Mouse (Mus musculus) heart, embryonic 14.5 days (tissue): ENCODE measurements around the gene Hnrnpul1. TPM values are rescaled to one million over a fixed set of nuclear protein-coding genes. Genes with fewer than 3 reads are reported as not detected.
"Not testable (repeated sequence)": the region's sequence is repeated elsewhere in the genome, so short reads cannot be mapped to it uniquely, and the experiment has no call there.

ENCODE experiments used
- ATAC-seq: fragments of 200-750 bp; cut with Nextera tagmentation; 2 replicates; pipeline ENCODE4 v1.8.0; 2017; ENCODE audit warnings: low read depth, moderate TSS enrichment; ENCODE audit not compliant: insufficient number of reproducible peaks, insufficient read depth, low FRiP score
- H3K27ac ChIP-seq, 2 experiments: fragments of 200-500 bp in 1 of 2; fragments of 300-500 bp in 1 of 2; sonication (generic) in 1 of 2; replicated peaks in 1 of 2; 2 replicates each; pipeline ENCODE4 v1.5.1; 2012 to 2014; ENCODE audit warnings: low read depth in 2 of 2, low read length in 2 of 2, control low read depth in 1 of 2, mild to moderate bottlenecking in 1 of 2, mixed read lengths in 1 of 2; ENCODE audit not compliant: control insufficient read depth in 1 of 2, insufficient read depth in 1 of 2
- H3K27me3 ChIP-seq: fragments of 300-500 bp; sonication (generic); 2 replicates; pipeline ENCODE4 v1.6.1; 2014; ENCODE audit warnings: mild to moderate bottlenecking, low read length, control low read depth; ENCODE audit not compliant: control insufficient read depth, insufficient read depth
- H3K36me3 ChIP-seq: fragments of 300-500 bp; sonication (generic); 2 replicates; pipeline ENCODE4 v1.6.1; 2014; ENCODE audit warnings: mild to moderate bottlenecking, control low read depth, low read length, mixed read lengths; ENCODE audit not compliant: control insufficient read depth, insufficient read depth
- H3K4me1 ChIP-seq, 2 experiments: fragments of 200-500 bp in 1 of 2; fragments of 300-500 bp in 1 of 2; sonication (generic) in 1 of 2; 2 replicates each; pipeline ENCODE4 v1.6.1; 2012 to 2014; ENCODE audit warnings: low read length in 2 of 2, control low read depth in 1 of 2, mixed read lengths in 1 of 2; ENCODE audit not compliant: control insufficient read depth in 2 of 2, insufficient read depth in 2 of 2
- H3K4me2 ChIP-seq: fragments of 300-500 bp; sonication (generic); 2 replicates; pipeline ENCODE4 v1.6.1; 2014; ENCODE audit warnings: mild to moderate bottlenecking, low read length
- H3K4me3 ChIP-seq, 2 experiments: fragments of 200-500 bp in 1 of 2; fragments of 300-500 bp in 1 of 2; sonication (generic) in 1 of 2; 2 replicates each; pipeline ENCODE4 v1.5.1; 2012 to 2014; ENCODE audit warnings: low read length in 2 of 2, mild to moderate bottlenecking in 2 of 2, control low read depth in 1 of 2, low read depth in 1 of 2, moderate library complexity in 1 of 2; ENCODE audit not compliant: control insufficient read depth in 1 of 2, insufficient read depth in 1 of 2
- H3K9ac ChIP-seq: fragments of 300-500 bp; sonication (generic); 2 replicates; pipeline ENCODE4 v1.6.1; 2014; ENCODE audit warnings: mild to moderate bottlenecking, low read length
- H3K9me3 ChIP-seq: fragments of 300-500 bp; sonication (generic); 2 replicates; pipeline ENCODE4 v1.6.1; 2016; ENCODE audit warnings: low read length, control low read depth; ENCODE audit not compliant: control insufficient read depth
- WGBS: fragments of 180-500 bp; shearing (Covaris S2); extraction: QIAGEN DNeasy Blood & Tissue Kit; methylation state at CpG from one replicate; pipeline ENCODE4 v1.1.7; 2014; 5-methylcytosine and 5-hydroxymethylcytosine counted together
- polyA plus RNA-seq: library from polyadenylated mRNA; unstranded; fragments of >200 nt; fragmentation: Nextera tagmentation; extraction: Ambion mirVana; gene quantifications from 2 replicates; pipeline ENCODE4 v1.2.1, GENCODE M21; 2014

The Hnrnpul1 gene
- polyA plus RNA-seq, 1 experiment from 2014 or later: 50.9 TPM

DNA sequence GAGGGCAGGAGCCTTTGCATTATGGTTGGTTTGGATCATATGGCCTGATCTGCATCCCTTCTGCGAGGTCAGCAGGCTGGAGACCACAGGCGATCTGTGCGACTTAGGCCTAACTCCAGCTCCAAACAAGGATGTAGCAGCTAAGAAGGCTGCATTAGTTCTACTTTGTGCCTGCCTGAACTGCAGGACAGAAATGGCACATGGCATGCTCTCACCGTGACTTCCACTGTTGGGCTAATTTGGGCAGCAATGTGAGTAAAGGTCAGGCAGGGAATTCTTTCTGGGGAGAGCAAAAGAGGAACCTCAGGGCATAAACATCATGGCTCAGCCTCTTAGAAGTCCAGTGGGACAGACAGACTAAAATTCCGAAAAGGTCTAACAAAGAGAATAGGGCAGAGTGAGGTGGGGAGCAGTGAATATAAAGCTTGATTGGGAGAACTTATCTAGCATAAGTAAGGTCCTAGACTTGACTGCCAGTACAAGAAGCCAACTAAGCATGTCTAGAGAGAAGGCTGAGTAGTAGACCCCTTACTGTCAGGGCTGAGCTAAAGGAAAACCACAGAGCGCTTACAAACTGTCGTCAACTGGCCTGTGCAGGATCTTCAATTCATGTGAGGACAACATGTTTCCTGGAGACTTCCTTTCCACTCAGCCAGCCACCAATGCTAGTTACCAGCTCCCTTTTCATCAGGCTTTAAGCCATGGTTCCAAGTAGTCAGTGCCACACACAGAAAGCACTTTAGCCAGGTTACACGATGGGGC is 23.1 kb downstream of the Hnrnpul1 start:
- H3K27me3 ChIP-seq: no peaks in the 10 kb centered on the region
- H3K36me3 ChIP-seq: peaks cover 98% of the 10 kb centered on the region
- 0 out of 4 replicates have a peak overlapping the region, but pooled peaks have one; percentile 19 for H3K27ac ChIP-seq
- H3K4me1 ChIP-seq: peaks cover 0 to 3% of the 10 kb centered on the region in 2 experiments; a peak in 1 of 4 replicates
- H3K4me2 ChIP-seq: no peak overlapping the region
- ATAC-seq: no peak
- no peaks in the 10 kb centered on the region for H3K9me3 ChIP-seq
- H3K4me3 ChIP-seq: no peak overlapping the region
- 70% methylated on average over 8 of the region's 8 CpGs for WGBS
- no peak overlapping the region for H3K9ac ChIP-seq

DNA sequence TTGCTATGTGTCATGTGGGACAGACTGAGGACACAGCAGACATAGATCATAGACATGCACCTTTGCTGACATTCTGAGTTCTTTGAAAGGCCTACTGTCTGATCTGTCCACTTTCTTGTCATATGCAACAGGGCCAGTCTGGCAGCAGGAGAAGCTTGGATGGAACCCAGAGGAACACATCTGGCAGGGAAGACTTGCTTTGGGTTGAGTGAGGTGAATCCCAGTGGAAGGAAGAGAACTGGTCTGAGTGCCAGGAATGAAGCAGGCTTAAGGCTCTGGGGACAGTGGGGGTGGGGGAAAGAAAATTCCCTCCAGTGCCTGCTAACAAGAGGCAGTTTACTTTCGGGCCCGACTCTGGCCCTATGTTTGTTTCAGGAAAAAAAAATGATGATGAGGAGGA is 24.7 kb downstream of the Hnrnpul1 start:
- H3K36me3 ChIP-seq: peaks cover 98% of the 10 kb centered on the region
- 90% methylated on average over 2 of the region's 2 CpGs for WGBS
- no peak for ATAC-seq

DNA sequence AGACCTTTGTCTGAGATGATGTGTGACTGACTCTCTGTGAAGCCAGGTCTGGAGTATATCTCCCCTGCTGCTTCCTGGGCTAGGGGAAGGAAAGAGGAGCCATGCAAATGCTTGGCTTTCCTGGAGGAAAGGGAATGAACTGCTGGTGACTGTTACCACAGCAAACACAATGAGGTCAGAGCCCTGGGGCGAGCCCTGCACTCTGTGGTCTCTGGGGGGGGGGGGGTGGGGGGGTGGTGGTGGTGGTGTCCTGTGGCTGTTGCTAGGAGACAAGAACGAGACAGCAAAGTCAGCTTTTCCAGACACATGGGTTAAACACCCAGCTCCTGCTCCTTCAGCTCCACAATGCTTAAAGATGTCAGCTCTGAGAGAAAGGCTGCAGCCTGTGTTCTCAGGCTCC is 25.2 kb downstream of the Hnrnpul1 start:
- H3K36me3 ChIP-seq: peaks cover 98% of the 10 kb centered on the region
- H3K4me3 ChIP-seq: no peak overlapping the region
- no peak overlapping the region for H3K9ac ChIP-seq
- no peak overlapping the region for H3K4me2 ChIP-seq
- ATAC-seq: no peak
- H3K27me3 ChIP-seq: no peaks in the 10 kb centered on the region
- H3K4me1 ChIP-seq: peaks cover 0 to 3% of the 10 kb centered on the region in 2 experiments; a peak in 1 of 4 replicates
- WGBS: 43% methylated on average over 2 of the region's 2 CpGs
- no peaks in the 10 kb centered on the region for H3K9me3 ChIP-seq
- no peak overlapping the region for H3K27ac ChIP-seq

More for the DNA sequence above, 24.7 kb downstream of the Hnrnpul1 start:
- Histone ChIP-seq H3K9me3 (no peaks in the 10 kb centered on the region), H3K27me3 (no peaks in the 10 kb centered on the region), H3K4me2 (no peak overlapping the region), H3K9ac (no peak overlapping the region), H3K4me3 (no peak overlapping the region), H3K27ac (no peak overlapping the region), H3K4me1 (peaks cover 0 to 3% of the 10 kb centered on the region in 2 experiments; a peak in 1 of 4 replicates)

DNA sequence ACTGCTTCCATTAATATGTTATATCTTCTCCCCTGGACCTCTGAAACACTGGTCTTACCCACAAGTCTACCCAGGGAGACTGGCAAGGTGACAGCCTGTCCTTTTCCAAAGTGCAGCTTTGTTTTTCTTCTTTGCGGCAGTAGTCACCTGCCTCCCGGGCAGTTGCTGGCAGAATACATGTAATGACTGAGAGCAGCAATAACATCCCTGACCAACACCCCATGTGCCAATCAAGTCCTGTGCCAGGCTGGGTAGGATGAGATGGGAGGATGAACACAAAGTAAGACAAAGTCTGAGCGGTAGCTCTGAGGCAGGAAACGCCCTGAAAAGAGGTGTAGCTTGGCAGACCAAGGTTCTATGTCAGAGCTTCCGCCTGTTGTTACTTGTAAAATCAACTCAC is 26.8 kb downstream of the Hnrnpul1 start:
- Histone ChIP-seq H3K4me2 (no peak overlapping the region), H3K4me1 (peaks cover 0 to 3% of the 10 kb centered on the region in 2 experiments; a peak in 1 of 4 replicates), H3K4me3 (no peak overlapping the region), H3K9me3 (no peaks in the 10 kb centered on the region), H3K36me3 (peaks cover 98% of the 10 kb centered on the region), H3K27me3 (no peaks in the 10 kb centered on the region), H3K27ac (no peak overlapping the region), H3K9ac (no peak overlapping the region)
- WGBS: 88% methylated on average over 5 of the region's 5 CpGs
- ATAC-seq: no peak

DNA sequence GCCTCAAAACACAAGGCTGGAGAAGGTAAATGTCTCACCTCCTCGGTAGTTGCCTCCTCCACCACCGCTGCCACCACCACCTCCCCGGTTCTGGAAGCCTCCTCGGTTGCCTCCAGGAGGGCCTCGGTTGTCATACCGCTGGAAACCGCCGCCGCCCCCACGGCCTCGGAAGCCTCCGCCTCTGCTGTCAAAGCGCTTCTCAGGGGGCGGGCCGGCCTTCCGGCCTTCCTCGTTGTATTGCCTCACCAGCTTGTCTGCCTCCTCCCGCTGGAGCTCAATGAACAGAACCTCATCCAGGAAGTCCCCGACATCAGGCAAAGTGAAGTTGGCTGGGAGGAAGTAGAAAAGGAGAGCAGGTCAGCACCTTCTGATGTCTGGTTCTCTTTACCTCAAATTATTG is 28.7 kb downstream of the Hnrnpul1 start:
- Histone ChIP-seq H3K27ac (no peak overlapping the region), H3K9ac (no peak overlapping the region), H3K4me2 (no peak overlapping the region), H3K9me3 (no peaks in the 10 kb centered on the region), H3K4me1 (no peaks in the 10 kb centered on the region), H3K4me3 (no peak overlapping the region), H3K27me3 (no peaks in the 10 kb centered on the region), H3K36me3 (peaks cover 100% of the 10 kb centered on the region)
- no peak for ATAC-seq
- 82% methylated on average over 19 of the region's 19 CpGs for WGBS

DNA sequence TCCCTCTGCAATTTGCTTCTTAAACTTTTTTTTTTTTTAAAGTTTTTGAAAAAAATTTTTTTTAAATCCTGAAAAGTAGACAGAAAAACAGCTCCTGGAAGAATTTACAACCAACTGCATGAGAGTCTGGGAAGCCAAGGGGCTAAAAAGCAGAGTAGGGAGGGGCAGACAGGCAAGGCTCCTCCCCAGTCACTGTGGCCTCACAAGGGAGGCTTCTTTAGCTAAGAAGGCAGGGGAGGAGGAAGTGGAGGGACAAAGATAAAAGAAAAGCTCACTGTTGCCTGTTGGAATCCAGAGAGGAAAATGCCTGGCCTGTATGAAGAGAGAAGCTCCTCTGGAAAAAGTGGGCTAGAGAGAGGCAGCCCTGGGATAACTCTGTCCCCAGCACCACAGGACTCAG is 32.8 kb downstream of the Hnrnpul1 start:
- H3K27me3 ChIP-seq, H3K27ac ChIP-seq, ATAC-seq: not testable (repeated sequence)

DNA sequence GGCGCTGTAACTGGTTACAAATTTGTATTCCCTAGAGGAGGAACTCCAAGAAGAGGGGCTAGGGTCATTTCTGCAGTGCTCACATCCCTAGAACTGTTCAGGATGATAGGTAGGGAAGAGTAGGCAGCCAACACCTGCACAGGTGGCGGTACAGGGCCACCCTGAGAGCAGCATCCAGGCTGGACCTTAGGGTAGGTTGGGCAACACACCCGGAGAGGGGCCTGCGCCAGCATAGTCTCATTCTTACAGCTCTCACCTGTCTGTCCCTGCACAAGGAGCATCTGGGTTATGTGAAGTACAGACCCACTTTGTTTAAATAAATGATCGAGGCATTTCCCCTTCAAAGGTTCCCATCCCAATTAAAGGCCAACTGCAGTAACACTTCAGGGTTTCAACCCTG is 33.8 kb downstream of the Hnrnpul1 start:
- H3K27ac ChIP-seq: no peak overlapping the region
- no peak overlapping the region for H3K4me3 ChIP-seq
- H3K4me1 ChIP-seq: peaks cover 5 to 15% of the 10 kb centered on the region in 2 experiments; a peak in 3 of 4 replicates
- no peak for ATAC-seq
- H3K9me3 ChIP-seq: no peaks in the 10 kb centered on the region
- peaks cover 70% of the 10 kb centered on the region for H3K36me3 ChIP-seq
- WGBS: 87% methylated on average over 5 of the region's 5 CpGs
- no peak overlapping the region for H3K4me2 ChIP-seq
- no peaks in the 10 kb centered on the region for H3K27me3 ChIP-seq
- H3K9ac ChIP-seq: no peak overlapping the region

More for the DNA sequence above, 32.8 kb downstream of the Hnrnpul1 start:
- peaks cover 5 to 15% of the 10 kb centered on the region in 2 experiments; a peak in 3 of 4 replicates for H3K4me1 ChIP-seq
- not testable (repeated sequence) for H3K9me3 ChIP-seq, H3K9ac ChIP-seq, H3K4me2 ChIP-seq, H3K4me3 ChIP-seq
- peaks cover 70% of the 10 kb centered on the region for H3K36me3 ChIP-seq
